ENCODE assay signal across 26 mouse cellular contexts in the genomic region with DNA sequence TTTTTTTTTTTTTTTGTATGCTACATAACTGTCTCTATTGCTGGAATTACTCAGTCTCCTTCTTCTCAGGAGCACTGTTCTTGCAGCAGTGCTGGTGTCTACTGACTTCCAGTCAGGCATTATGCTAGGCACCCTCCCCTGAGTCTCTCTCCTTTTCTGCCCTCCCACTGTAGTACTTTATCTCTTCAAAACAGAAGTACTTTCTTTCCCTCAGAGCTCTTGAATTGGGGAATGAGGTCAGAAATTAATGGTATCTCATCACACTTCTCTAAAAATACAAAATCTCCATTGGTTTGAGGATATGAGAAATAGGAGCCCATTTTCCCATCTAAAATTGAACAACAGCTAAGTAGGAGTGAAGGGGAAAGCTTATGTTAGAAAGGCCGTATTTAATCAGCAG.
DNase-seq lines count a peak whose midpoint lies in the region; ATAC-seq and TF ChIP-seq lines count a peak whose summit lies in the region.
"Had no signal": no experiment of that assay in that cellular context is flagged by ENCODE, and none has a peak within 500 bp of the region (broad histone marks: within the 10 kb centered on the region; RNA-seq: fewer than 3 reads in every experiment).

No protein-coding gene starts in this region.

- 0 out of 2 replicates have a peak, but pooled peaks have one; percentile 50 for ATAC-seq in midbrain, embryonic 15.5 days (replicated peaks)
- no peak for ATAC-seq in midbrain, postnatal 0 days (ENCODE audit: low FRiP score)
- ATAC-seq in megakaryocyte progenitor cell, adult 5-6 weeks (replicated peaks; ENCODE audit: poor library complexity), result peak; percentile 57; the same call in 1 of the 2 replicates
- ATAC-seq: forebrain, embryonic 15.5 days; hindbrain, embryonic 16.5 days; intestine, embryonic 15.5 days; Patski had no signal

- intact Hi-C loops in heart, postnatal 10 days (cut with DNase I), result no loop called here

- no peak overlapping the region for H3K9ac ChIP-seq in midbrain, embryonic 15.5 days
- H3K9ac ChIP-seq in midbrain, postnatal 0 days (replicated peaks; ENCODE audit: low read length, poor library complexity, severe bottlenecking), result no peak overlapping the region
- H3K9ac ChIP-seq: embryonic facial prominence, embryonic 13.5 days; forebrain, embryonic 12.5 days; forebrain, embryonic 15.5 days; heart, embryonic 13.5 days; hindbrain, embryonic 13.5 days; intestine, embryonic 15.5 days had no signal

- WGBS in midbrain, embryonic 15.5 days, result 64% methylated on average over 1 of the region's 1 CpGs
- 56% methylated on average over 1 of the region's 1 CpGs for WGBS in midbrain, postnatal 0 days

- H3K27me3 ChIP-seq in midbrain, embryonic 15.5 days (replicated peaks), result no peaks in the 10 kb centered on the region
- H3K27me3 ChIP-seq in midbrain, postnatal 0 days (ENCODE audit: insufficient read depth, low read length), result no peaks in the 10 kb centered on the region
- H3K27me3 ChIP-seq: embryonic facial prominence, embryonic 13.5 days; forebrain, embryonic 12.5 days; forebrain, embryonic 15.5 days; heart, embryonic 13.5 days; hindbrain, embryonic 13.5 days; intestine, embryonic 15.5 days; Patski had no signal

- no peak overlapping the region for H3K4me2 ChIP-seq in midbrain, embryonic 15.5 days
- H3K4me2 ChIP-seq in midbrain, postnatal 0 days (ENCODE audit: low read depth, low read length, poor library complexity, severe bottlenecking), result no peak overlapping the region
- H3K4me2 ChIP-seq: embryonic facial prominence, embryonic 13.5 days; forebrain, embryonic 12.5 days; forebrain, embryonic 15.5 days; heart, embryonic 13.5 days; hindbrain, embryonic 13.5 days; intestine, embryonic 15.5 days had no signal

- no peak overlapping the region for H3K27ac ChIP-seq in midbrain, embryonic 15.5 days
- H3K27ac ChIP-seq in midbrain, postnatal 0 days (ENCODE audit: low read depth, low read length), result no peak overlapping the region
- peak overlapping the region; percentile 90 for H3K27ac ChIP-seq in bone marrow macrophage, adult 2 months (ENCODE audit: insufficient read depth, low read depth, low read length)
- H3K27ac ChIP-seq: embryonic facial prominence, embryonic 13.5 days; forebrain, embryonic 12.5 days; forebrain, embryonic 15.5 days; heart, embryonic 13.5 days; hindbrain, embryonic 10.5 days; hindbrain, embryonic 13.5 days; intestine, embryonic 15.5 days had no signal

- H3K36me3 ChIP-seq in midbrain, embryonic 15.5 days (replicated peaks), result no peaks in the 10 kb centered on the region
- no peaks in the 10 kb centered on the region for H3K36me3 ChIP-seq in midbrain, postnatal 0 days (ENCODE audit: insufficient read depth, low read length)
- H3K36me3 ChIP-seq: embryonic facial prominence, embryonic 13.5 days; forebrain, embryonic 12.5 days; forebrain, embryonic 15.5 days; heart, embryonic 13.5 days; hindbrain, embryonic 10.5 days; hindbrain, embryonic 13.5 days; intestine, embryonic 15.5 days had no signal

- H3K9me3 ChIP-seq in midbrain, embryonic 15.5 days, result no peaks in the 10 kb centered on the region
- no peaks in the 10 kb centered on the region for H3K9me3 ChIP-seq in midbrain, postnatal 0 days (ENCODE audit: low read length)
- H3K9me3 ChIP-seq: embryonic facial prominence, embryonic 13.5 days; forebrain, embryonic 12.5 days; forebrain, embryonic 15.5 days; heart, embryonic 13.5 days; hindbrain, embryonic 10.5 days; hindbrain, embryonic 13.5 days; intestine, embryonic 15.5 days had no signal

- TF ChIP-seq CTCF in midbrain, postnatal 0 days (IDR thresholded peaks at IDR 0.05), result no peak
- no peak for TF ChIP-seq CTCF in bone marrow macrophage, adult 2 months (IDR thresholded peaks at IDR 0.05; ENCODE audit: low read depth, low read length)

- H3K4me1 ChIP-seq in midbrain, embryonic 15.5 days, result no peaks in the 10 kb centered on the region
- H3K4me1 ChIP-seq in midbrain, postnatal 0 days (ENCODE audit: insufficient read depth, low read length), result no peaks in the 10 kb centered on the region
- H3K4me1 ChIP-seq in bone marrow macrophage, adult 2 months (ENCODE audit: control insufficient read depth, insufficient read depth, low read length), result peaks cover 10% of the 10 kb centered on the region
- H3K4me1 ChIP-seq: embryonic facial prominence, embryonic 13.5 days; forebrain, embryonic 12.5 days; forebrain, embryonic 15.5 days; heart, embryonic 13.5 days; hindbrain, embryonic 10.5 days; hindbrain, embryonic 13.5 days; intestine, embryonic 15.5 days had no signal

- H3K4me3 ChIP-seq in midbrain, embryonic 15.5 days, result no peak overlapping the region
- H3K4me3 ChIP-seq in midbrain, postnatal 0 days (ENCODE audit: low read depth, low read length), result no peak overlapping the region
- H3K4me3 ChIP-seq in bone marrow macrophage, adult 2 months (ENCODE audit: insufficient read depth, low read length), result no peak overlapping the region
- H3K4me3 ChIP-seq: embryonic facial prominence, embryonic 13.5 days; erythroblast, embryonic 14.5 days; forebrain, embryonic 12.5 days; forebrain, embryonic 15.5 days; heart, embryonic 13.5 days; hindbrain, embryonic 10.5 days; hindbrain, embryonic 13.5 days; intestine, embryonic 15.5 days had no signal

- DNase-seq in midbrain, postnatal 0 days (ENCODE audit: low spot score), result no peak
- no peak for DNase-seq in heart, postnatal 10 days
- no peak for DNase-seq in gastrocnemius, postnatal 25 days
- DNase-seq in frontal cortex, postnatal 14 days (ENCODE audit: low spot score in 2 of 2), result no peak
- DNase-seq: adrenal gland, postnatal 10 days; adrenal gland, postnatal 36 days; B cell, adult 2 months; cerebellum, adult 11-12 months; cerebellum, adult 8-10 months; cerebellum, postnatal 10 days; gastrocnemius, postnatal 10 days; heart, adult 11 months; kidney, adult 11 months had no signal

- no peak for TF ChIP-seq POLR2A in bone marrow macrophage, adult 2 months (IDR thresholded peaks at IDR 0.05; ENCODE audit: borderline replicate concordance, low read depth, low read length)
